Mouse (Mus musculus) G1E (cell line): ENCODE data around the gene Grin2b. TPM values are rescaled to one million over a fixed set of nuclear protein-coding genes. Genes with fewer than 3 reads are reported as not detected.

Experiments
- ATAC-seq: 2 replicates; pipeline ENCODE4 v1.8.0; 2016; ENCODE audit warnings: mild to moderate bottlenecking; ENCODE audit not compliant: insufficient number of reproducible peaks, poor library complexity, low FRiP score, severe bottlenecking; ENCODE audit errors: extremely low read depth
- DNase-seq: peaks from one replicate; pipeline ENCODE4 v3.0.0; 2012; ENCODE audit warnings: low spot score
- H3K27me3 ChIP-seq: 2 replicates; pipeline ENCODE4 v1.6.1; 2012; ENCODE audit warnings: mild to moderate bottlenecking, low read length, inconsistent platforms; ENCODE audit not compliant: insufficient read depth
- H3K36me3 ChIP-seq: replicated peaks from 2 replicates; pipeline ENCODE3; 2012; ENCODE audit warnings: mild to moderate bottlenecking, inconsistent platforms
- H3K4me1 ChIP-seq: 2 replicates; pipeline ENCODE4 v1.6.1; 2012; ENCODE audit warnings: low read depth, low read length, inconsistent platforms, mixed read lengths; ENCODE audit not compliant: insufficient read depth
- H3K4me3 ChIP-seq: 2 replicates; pipeline ENCODE4 v1.5.1; 2012; ENCODE audit warnings: low read depth, mild to moderate bottlenecking, inconsistent platforms, low read length, moderate library complexity, mixed read lengths
- H3K9me3 ChIP-seq: replicated peaks from 2 replicates; pipeline ENCODE4 v1.6.1; 2012; ENCODE audit warnings: inconsistent platforms
- CTCF ChIP-seq: IDR thresholded peaks from 2 replicates; pipeline ENCODE4 v1.5.1; 2012; ENCODE audit warnings: low read depth, low read length, inconsistent platforms, mixed read lengths
- GATA1 ChIP-seq: IDR thresholded peaks from 2 replicates; pipeline ENCODE4 v1.6.1; 2012; ENCODE audit warnings: borderline replicate concordance, low read length, inconsistent platforms, mixed read lengths
- GATA2 ChIP-seq: IDR thresholded peaks from 2 replicates; pipeline ENCODE4 v1.6.1; 2012; ENCODE audit warnings: low read depth, low read length, inconsistent platforms, borderline replicate concordance
- POLR2AphosphoS5 ChIP-seq: IDR thresholded peaks from 2 replicates; pipeline ENCODE4 v1.6.1; 2012; ENCODE audit warnings: low read depth, low read length, inconsistent platforms; ENCODE audit not compliant: insufficient replicate concordance
- TAL1 ChIP-seq: conservative IDR thresholded peaks from 2 replicates; pipeline ENCODE4 v1.6.1; 2012; ENCODE audit warnings: low read depth, low read length, inconsistent platforms, mixed read lengths
- polyA plus RNA-seq: library from polyadenylated mRNA; stranded (reverse); fragments of >175 nt; gene quantifications from 2 replicates; pipeline ENCODE4 v1.2.3, GENCODE M21; 2012
- total RNA-seq, 2 experiments: library from RNA; stranded (forward) in 1 of 2; stranded (reverse) in 1 of 2; fragments of 200-1000 nt in 1 of 2; fragments of >200 nt in 1 of 2; fragmentation: Nextera tagmentation in 1 of 2; gene quantifications; 2 replicates each; pipeline ENCODE4 v1.2.3; 2014 to 2017

The Grin2b gene
- total and polyA plus RNA-seq, 3 experiments = 0.05 TPM; not detected in 2

GRCm38 (mm10) chr6:136172172-136172651 lies 1.1 kb downstream of the Grin2b start:
- no peak for DNase-seq
- H3K4me3 ChIP-seq = peak overlapping the region; percentile 38; the same call in 1 of the 2 replicates

GRCm38 (mm10) chr6:136171343-136171742 lies 2.0 kb downstream of the Grin2b start:
- Histone ChIP-seq H3K9me3 (peaks cover 63% of the 10 kb centered on the region), H3K27me3 (no peaks in the 10 kb centered on the region), H3K4me1 (no peaks in the 10 kb centered on the region), H3K4me3 (no peak overlapping the region), H3K36me3 (no peaks in the 10 kb centered on the region)
- no peak for DNase-seq
- no peak for TF ChIP-seq TAL1
- TF ChIP-seq GATA1 = no peak
- TF ChIP-seq POLR2AphosphoS5 = no peak
- no peak for TF ChIP-seq CTCF
- no peak for TF ChIP-seq GATA2
- no peak for ATAC-seq

More at GRCm38 (mm10) chr6:136172172-136172651, 1.1 kb downstream of the Grin2b start:
- no peak for ATAC-seq
- no peak for TF ChIP-seq GATA2
- no peaks in the 10 kb centered on the region for H3K36me3 ChIP-seq
- H3K4me1 ChIP-seq = no peaks in the 10 kb centered on the region
- peaks cover 58% of the 10 kb centered on the region for H3K9me3 ChIP-seq
- no peaks in the 10 kb centered on the region for H3K27me3 ChIP-seq

GRCm38 (mm10) chr6:136170381-136170780 lies 2.9 kb downstream of the Grin2b start:
- ATAC-seq (no peak), DNase-seq (no peak)
- Histone ChIP-seq H3K4me1 (no peaks in the 10 kb centered on the region), H3K4me3 (no peak overlapping the region), H3K9me3 (peaks cover 64% of the 10 kb centered on the region), H3K27me3 (no peaks in the 10 kb centered on the region), H3K36me3 (no peaks in the 10 kb centered on the region)
- no peak for TF ChIP-seq TAL1
- TF ChIP-seq CTCF = no peak
- no peak for TF ChIP-seq GATA1
- no peak for TF ChIP-seq GATA2

GRCm38 (mm10) chr6:136167361-136167760 lies 6.0 kb downstream of the Grin2b start:
- no peak for ATAC-seq
- Histone ChIP-seq H3K4me1 (no peaks in the 10 kb centered on the region), H3K4me3 (no peak overlapping the region), H3K27me3 (no peaks in the 10 kb centered on the region), H3K9me3 (peaks cover 63% of the 10 kb centered on the region), H3K36me3 (no peaks in the 10 kb centered on the region)
- no peak for TF ChIP-seq GATA2
- no peak for TF ChIP-seq CTCF
- no peak for TF ChIP-seq GATA1
- no peak for TF ChIP-seq POLR2AphosphoS5
- no peak for TF ChIP-seq TAL1
- DNase-seq = no peak

- H3K36me3 ChIP-seq = no peaks in the 10 kb centered on the region
- DNase-seq (no peak), ATAC-seq (no peak)
- H3K9me3 ChIP-seq = peaks cover 73% of the 10 kb centered on the region
- H3K4me3 ChIP-seq = no peak overlapping the region
- H3K4me1 ChIP-seq = no peaks in the 10 kb centered on the region
- TF ChIP-seq GATA2 (no peak), CTCF (no peak), POLR2AphosphoS5 (no peak), GATA1 (no peak), TAL1 (no peak)
- H3K27me3 ChIP-seq = no peaks in the 10 kb centered on the region
Measured at GRCm38 (mm10) chr6:136165443-136166077, 7.8 kb downstream of the Grin2b start.

- Histone ChIP-seq H3K4me1 (no peaks in the 10 kb centered on the region), H3K27me3 (no peaks in the 10 kb centered on the region), H3K9me3 (peaks cover 68% of the 10 kb centered on the region), H3K36me3 (no peaks in the 10 kb centered on the region), H3K4me3 (no peak overlapping the region)
- ATAC-seq = no peak
- TF ChIP-seq POLR2AphosphoS5 (no peak), GATA1 (no peak), TAL1 (no peak), CTCF (no peak), GATA2 (no peak)
- DNase-seq = no peak
Measured at GRCm38 (mm10) chr6:136162090-136162489, 11.2 kb downstream of the Grin2b start.
